Mouse (Mus musculus) intestine, embryonic 16.5 days (tissue): Measurements from ENCODE around the gene Gpank1. TPM values are rescaled to one million over a fixed set of nuclear protein-coding genes. Genes with fewer than 3 reads are reported as not detected.

Experiments used
- ATAC-seq: fragments of 200-750 bp; cut with Nextera tagmentation; 2 replicates; pipeline ENCODE4 v1.8.0; 2017; ENCODE audit warnings: moderate TSS enrichment, moderate library complexity
- H3K27ac ChIP-seq: fragments of 300-500 bp; sonication (generic); 2 replicates; pipeline ENCODE4 v1.5.1; 2014; ENCODE audit warnings: mild to moderate bottlenecking, low read length
- H3K27me3 ChIP-seq: fragments of 300-500 bp; sonication (generic); replicated peaks from 2 replicates; pipeline ENCODE4 v1.6.1; 2014; ENCODE audit warnings: low read length, control low read depth, mixed read lengths; ENCODE audit not compliant: control insufficient read depth, insufficient read depth
- H3K36me3 ChIP-seq: fragments of 300-500 bp; sonication (generic); 2 replicates; pipeline ENCODE4 v1.6.1; 2014; ENCODE audit warnings: low read length, control low read depth; ENCODE audit not compliant: control insufficient read depth, insufficient read depth
- H3K4me1 ChIP-seq: fragments of 300-500 bp; sonication (generic); 2 replicates; pipeline ENCODE4 v1.6.1; 2014; ENCODE audit warnings: low read length, control low read depth, mixed read lengths; ENCODE audit not compliant: control insufficient read depth, insufficient read depth
- H3K4me2 ChIP-seq: fragments of 300-500 bp; sonication (generic); 2 replicates; pipeline ENCODE4 v1.6.1; 2014; ENCODE audit warnings: low read depth, low read length, control low read depth
- H3K4me3 ChIP-seq: fragments of 300-500 bp; sonication (generic); 2 replicates; pipeline ENCODE4 v1.5.1; 2014; ENCODE audit warnings: mild to moderate bottlenecking, low read length
- H3K9ac ChIP-seq: fragments of 300-500 bp; sonication (generic); 2 replicates; pipeline ENCODE4 v1.6.1; 2014; ENCODE audit warnings: low read depth, low read length
- H3K9me3 ChIP-seq: fragments of 300-500 bp; sonication (generic); 2 replicates; pipeline ENCODE4 v1.6.1; 2016; ENCODE audit warnings: low read length, control low read depth; ENCODE audit not compliant: control insufficient read depth
- WGBS: fragments of 180-500 bp; shearing (Covaris S2); extraction: QIAGEN DNeasy Blood & Tissue Kit; methylation state at CpG from one replicate; pipeline ENCODE4 v1.1.7; 2014; 5-methylcytosine and 5-hydroxymethylcytosine counted together
- polyA plus RNA-seq: library from polyadenylated mRNA; unstranded; fragments of >200 nt; fragmentation: Nextera tagmentation; extraction: Ambion mirVana; gene quantifications from 2 replicates; pipeline ENCODE4 v1.2.1, GENCODE M21; 2015

Gene Gpank1
- polyA plus RNA-seq, result 16.8 and 21.3 TPM in 2 replicates

DNA sequence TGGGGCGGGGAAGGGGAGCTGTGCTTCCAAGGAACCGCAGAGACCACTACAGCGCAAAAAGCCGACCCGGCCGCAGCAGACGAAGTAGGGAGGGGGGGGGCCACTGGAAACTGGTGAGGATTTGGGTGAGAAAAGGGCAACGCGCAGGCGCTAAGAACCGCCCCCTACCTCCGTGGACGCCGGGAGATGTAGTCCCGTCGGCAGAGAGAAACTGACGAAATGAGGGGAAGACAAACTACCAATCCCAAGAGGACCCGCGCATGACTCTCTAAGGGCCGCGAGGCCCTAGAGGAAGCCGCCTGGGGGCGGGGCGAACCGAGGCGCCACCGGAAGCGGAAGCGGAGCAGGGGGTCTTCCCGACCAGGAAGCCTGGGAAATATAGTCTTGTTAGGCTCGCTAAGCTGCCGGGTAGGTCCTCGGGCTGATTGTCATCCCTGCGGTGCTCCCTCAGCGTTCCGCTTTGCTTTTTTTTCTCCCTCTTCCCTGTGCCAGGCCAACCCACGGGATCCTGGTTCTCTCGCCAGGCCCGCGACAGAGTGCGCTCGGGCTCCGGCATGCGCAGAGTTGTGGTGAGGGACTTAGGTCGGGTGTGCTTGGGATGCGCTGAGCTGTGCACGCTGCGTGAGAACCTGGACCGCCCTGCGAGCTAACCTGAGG lies at the start of gene Gpank1:
Gpank1 (plus strand) TSS at position 313 of the 657 bp plus-strand sequence.
- Histone ChIP-seq H3K4me1 (peaks cover 20% of the 10 kb centered on the region), H3K4me3 (peak within 1 kb of the TSS; percentile 76), H3K9me3 (no peaks in the 10 kb centered on the region), H3K27ac (peak within 1 kb of the TSS; percentile 90), H3K4me2 (peak within 1 kb of the TSS; percentile 90), H3K36me3 (no peaks in the 10 kb centered on the region), H3K9ac (peak within 1 kb of the TSS; percentile 83), H3K27me3 (no peaks in the 10 kb centered on the region)
- under 1% methylated on average over 50 of the region's 50 CpGs for WGBS
- peak; percentile 94 for ATAC-seq

DNA sequence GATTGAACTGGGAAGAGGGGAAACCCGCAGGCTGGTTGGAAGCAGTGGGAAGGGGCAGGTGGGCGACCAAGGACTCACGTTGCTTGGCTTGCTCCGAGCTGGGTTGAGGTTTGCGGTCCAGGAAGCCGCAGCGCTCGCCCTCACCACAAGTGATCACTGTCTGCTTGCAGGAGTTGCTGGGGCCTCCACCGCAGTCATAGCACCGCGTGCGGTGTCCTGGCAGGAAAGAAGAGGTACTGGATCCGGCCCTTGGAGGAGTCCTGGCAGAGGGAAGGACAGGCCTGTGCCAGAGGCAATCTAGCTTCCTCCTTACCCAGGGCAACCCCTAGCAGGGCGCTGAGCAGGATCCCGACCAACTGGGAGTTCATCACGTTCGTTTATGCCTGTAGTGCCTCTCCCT lies 47.2 kb upstream of the Gpank1 start:
- no peak overlapping the region for H3K27ac ChIP-seq
- H3K4me2 ChIP-seq, result 0 out of 2 replicates have a peak overlapping the region, but pooled peaks have one; percentile 5
- H3K4me3 ChIP-seq, result peak overlapping the region; percentile 15
- H3K4me1 ChIP-seq, result peaks cover 24% of the 10 kb centered on the region
- H3K9me3 ChIP-seq, result no peaks in the 10 kb centered on the region
- peak overlapping the region; percentile 46; the same call in 1 of the 2 replicates for H3K9ac ChIP-seq
- H3K27me3 ChIP-seq, result no peaks in the 10 kb centered on the region
- H3K36me3 ChIP-seq, result no peaks in the 10 kb centered on the region
- ATAC-seq, result peak; percentile 19; the same call in 1 of the 2 replicates
- 38% methylated on average over 17 of the region's 17 CpGs for WGBS

GRCm38 (mm10) chr17:35076507-35077176 lies 44.6 kb upstream of the Gpank1 start, which contains the start of gene Ly6g6e:
Gene Ly6g6e (plus strand): TSS chr17:35076902.
- no peak for ATAC-seq
- no peaks in the 10 kb centered on the region for H3K9me3 ChIP-seq
- WGBS, result 31% methylated on average over 10 of the region's 10 CpGs

DNA sequence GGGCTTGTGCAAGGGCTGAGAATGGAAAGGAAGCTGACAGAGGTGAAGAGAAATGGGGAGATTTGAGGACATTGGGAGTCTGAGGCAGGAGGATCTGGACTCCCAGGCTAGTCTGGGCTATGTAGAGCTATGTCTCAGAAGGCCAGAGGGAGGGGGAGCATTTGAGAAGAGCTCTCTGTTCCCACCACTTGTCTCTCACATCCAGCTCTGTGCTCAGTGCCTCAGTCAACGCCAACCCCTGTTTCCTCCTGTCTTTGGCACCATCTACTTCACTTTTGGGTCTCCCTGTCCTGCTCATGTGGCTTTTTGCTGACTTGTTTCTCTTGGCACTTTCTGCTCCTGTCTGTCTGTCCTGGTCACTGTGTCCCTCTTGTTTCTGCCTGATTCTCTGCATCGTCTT lies 44.0 kb upstream of the Gpank1 start:
- Histone ChIP-seq H3K9ac (peak overlapping the region; percentile 65), H3K4me2 (peak overlapping the region; percentile 55), H3K4me3 (peak overlapping the region; percentile 37), H3K9me3 (no peaks in the 10 kb centered on the region), H3K4me1 (peaks cover 30% of the 10 kb centered on the region), H3K27me3 (no peaks in the 10 kb centered on the region), H3K27ac (peak overlapping the region; percentile 74), H3K36me3 (no peaks in the 10 kb centered on the region)
- 0 out of 2 replicates have a peak, but pooled peaks have one; percentile 3 for ATAC-seq
- WGBS, result 18% methylated on average over 2 of the region's 2 CpGs

More at GRCm38 (mm10) chr17:35076507-35077176, 44.6 kb upstream of the Gpank1 start, which contains the start of gene Ly6g6e:
- Histone ChIP-seq H3K4me1 (peaks cover 30% of the 10 kb centered on the region), H3K27me3 (no peaks in the 10 kb centered on the region), H3K9ac (peak within 1 kb of the TSS; percentile 65), H3K36me3 (no peaks in the 10 kb centered on the region), H3K27ac (peak within 1 kb of the TSS; percentile 74), H3K4me3 (peak within 1 kb of the TSS; percentile 37), H3K4me2 (peak within 1 kb of the TSS; percentile 55)

DNA sequence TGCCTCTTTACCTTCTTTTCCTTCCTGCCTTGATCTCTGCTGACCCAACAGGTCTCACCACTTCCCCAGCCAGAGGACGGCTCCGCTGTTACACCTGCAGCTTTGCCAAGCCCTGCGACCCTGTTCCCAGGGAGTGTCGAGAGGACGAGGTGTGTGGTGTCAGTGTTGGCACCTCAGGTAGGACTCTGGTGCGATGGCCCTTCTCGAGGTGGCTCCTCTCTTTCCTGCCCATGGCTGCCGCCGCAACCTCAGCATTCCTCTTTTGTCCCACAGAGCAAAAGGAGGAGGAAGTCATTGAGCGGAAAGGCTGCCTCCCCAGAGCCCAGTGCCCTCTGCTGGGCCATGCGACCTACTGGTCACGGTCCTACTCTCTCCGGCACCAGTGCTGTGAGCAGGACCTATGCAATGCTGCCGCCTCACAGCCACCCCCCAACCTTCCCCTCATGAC lies 43.4 kb upstream of the Gpank1 start, which contains the start of gene Ly6g6d:
Ly6g6d (minus strand) TSS at position 280 of the 448 bp plus-strand sequence.
- WGBS, result 8% methylated on average over 14 of the region's 14 CpGs
- peak; percentile 67 for ATAC-seq

GRCm38 (mm10) chr17:35079778-35080177 lies 41.5 kb upstream of the Gpank1 start:
- H3K4me1 ChIP-seq, result peaks cover 27% of the 10 kb centered on the region
- no peak overlapping the region; the same call in 1 of the 2 replicates for H3K4me3 ChIP-seq
- H3K9me3 ChIP-seq, result no peaks in the 10 kb centered on the region
- H3K36me3 ChIP-seq, result no peaks in the 10 kb centered on the region
- ATAC-seq, result peak; percentile 85
- peak overlapping the region; percentile 43; the same call in 1 of the 2 replicates for H3K9ac ChIP-seq
- no peaks in the 10 kb centered on the region for H3K27me3 ChIP-seq
- 45% methylated on average over 9 of the region's 9 CpGs for WGBS
- H3K4me2 ChIP-seq, result peak overlapping the region; percentile 25; the same call in 1 of the 2 replicates
- H3K27ac ChIP-seq, result peak overlapping the region; percentile 59

More for the DNA sequence above, 43.4 kb upstream of the Gpank1 start, which contains the start of gene Ly6g6d:
- H3K27ac ChIP-seq, result peak within 1 kb of the TSS; percentile 74
- peaks cover 30% of the 10 kb centered on the region for H3K4me1 ChIP-seq
- peak within 1 kb of the TSS; percentile 37 for H3K4me3 ChIP-seq
- no peaks in the 10 kb centered on the region for H3K36me3 ChIP-seq
- H3K27me3 ChIP-seq, result no peaks in the 10 kb centered on the region
- H3K9me3 ChIP-seq, result no peaks in the 10 kb centered on the region
- H3K4me2 ChIP-seq, result peak within 1 kb of the TSS; percentile 55
- H3K9ac ChIP-seq, result peak within 1 kb of the TSS; percentile 65

GRCm38 (mm10) chr17:35080248-35080647 lies 41.0 kb upstream of the Gpank1 start:
- H3K9me3 ChIP-seq, result no peaks in the 10 kb centered on the region
- H3K27me3 ChIP-seq, result no peaks in the 10 kb centered on the region
- peak overlapping the region; percentile 59 for H3K27ac ChIP-seq
- 34% methylated on average over 6 of the region's 6 CpGs for WGBS
- peak overlapping the region; percentile 25; the same call in 1 of the 2 replicates for H3K4me2 ChIP-seq
- no peaks in the 10 kb centered on the region for H3K36me3 ChIP-seq
- ATAC-seq, result peak; percentile 20
- H3K4me1 ChIP-seq, result peaks cover 27% of the 10 kb centered on the region
- peak overlapping the region; percentile 43; the same call in 1 of the 2 replicates for H3K9ac ChIP-seq
- H3K4me3 ChIP-seq, result no peak overlapping the region; the same call in 1 of the 2 replicates

DNA sequence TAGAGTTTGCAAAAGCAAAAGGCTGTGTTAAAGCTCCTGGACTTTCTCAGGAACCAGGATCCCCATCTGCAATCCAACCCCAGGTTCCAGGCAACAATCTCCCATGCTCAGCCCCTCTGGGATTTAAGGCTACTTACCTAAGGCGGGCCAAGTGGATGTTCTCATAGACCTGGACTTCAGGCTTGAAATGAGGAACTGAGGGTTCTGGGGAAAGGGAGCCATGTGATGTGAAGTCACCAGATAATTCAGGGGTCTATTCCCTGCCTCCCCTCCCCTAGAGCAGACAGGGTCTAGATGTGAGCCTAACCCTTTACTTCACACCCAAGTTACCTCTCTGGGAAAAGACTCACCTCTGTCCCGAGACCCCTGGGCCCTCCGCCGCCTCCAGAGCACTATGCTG lies 40.5 kb upstream of the Gpank1 start:
- H3K4me2 ChIP-seq, result no peak overlapping the region
- no peak overlapping the region for H3K27ac ChIP-seq
- H3K36me3 ChIP-seq, result no peaks in the 10 kb centered on the region
- H3K9me3 ChIP-seq, result no peaks in the 10 kb centered on the region
- H3K9ac ChIP-seq, result no peak overlapping the region
- no peaks in the 10 kb centered on the region for H3K27me3 ChIP-seq
- 72% methylated on average over 4 of the region's 4 CpGs for WGBS
- H3K4me3 ChIP-seq, result no peak overlapping the region
- no peak for ATAC-seq
- peaks cover 27% of the 10 kb centered on the region for H3K4me1 ChIP-seq
